Mouse (Mus musculus): ENCODE measurements around the gene Nadsyn1.

DNA sequence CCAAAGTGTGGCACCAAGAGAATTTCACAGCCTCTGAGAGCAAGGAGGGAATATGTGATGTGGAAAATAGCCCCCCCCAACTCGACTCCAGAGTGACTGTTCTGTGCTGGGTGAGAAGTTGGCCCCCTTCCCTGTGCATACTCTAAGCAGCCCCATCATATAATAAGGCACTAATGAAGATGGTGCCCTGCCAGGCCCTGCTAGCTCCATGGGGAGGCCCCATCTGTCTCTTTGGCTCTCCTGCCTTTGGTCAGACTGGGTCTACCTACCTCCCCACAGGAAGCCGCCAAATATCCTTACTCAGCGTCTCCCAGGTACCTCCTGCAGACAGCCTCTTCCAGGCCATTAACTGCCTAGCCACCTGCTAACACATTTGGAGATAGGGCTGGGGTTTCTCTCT lies 63.7 kb downstream of the Nadsyn1 start:
- no peak for TF ChIP-seq POLR2A (IDR thresholded peaks at IDR 0.05; ENCODE audit: borderline replicate concordance, insufficient read depth, low read length)
- TF ChIP-seq CTCF (IDR thresholded peaks at IDR 0.05; ENCODE audit: borderline replicate concordance, insufficient read depth, low read depth, low read length) = no peak
